Mouse (Mus musculus): Measurements from ENCODE around the gene Foxk1.

DNA sequence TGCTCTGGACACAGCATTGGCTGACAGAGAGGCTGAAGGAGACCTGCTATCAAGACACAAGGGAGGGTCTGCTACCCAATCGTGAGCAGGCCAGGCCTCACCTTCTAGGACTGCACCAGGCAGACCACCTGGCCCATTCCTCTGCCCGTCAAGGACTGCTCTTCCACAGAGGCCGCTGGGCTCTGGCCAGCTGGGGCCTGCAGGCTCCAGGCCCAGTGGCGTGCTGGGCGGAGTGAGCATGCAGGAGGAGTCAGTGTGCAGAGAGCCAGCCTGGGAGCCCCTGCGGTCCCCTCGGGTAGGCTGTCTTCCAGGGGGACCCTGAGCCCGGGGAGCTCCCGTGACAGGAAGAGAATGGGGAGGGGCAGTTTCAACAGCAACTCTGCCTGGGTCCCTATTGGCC, 85.4 kb downstream of the Foxk1 start:
- TF ChIP-seq CTCF (IDR thresholded peaks at IDR 0.05 in 2 of 3, conservative IDR thresholded peaks at IDR 0.05 in 1 of 3; ENCODE audit: control insufficient read depth in 1 of 3, insufficient read depth in 1 of 3, low read depth in 2 of 3, low read length in 3 of 3, poor library complexity in 1 of 3, severe bottlenecking in 1 of 3) (no peak), POLR2A (IDR thresholded peaks at IDR 0.05; ENCODE audit: control insufficient read depth in 1 of 2, insufficient read depth in 1 of 2, low read depth in 1 of 2, low read length in 2 of 2, poor library complexity in 1 of 2) (no peak), MYC (IDR thresholded peaks at IDR 0.05; ENCODE audit: low read depth, low read length) (no peak), E2F4 (IDR thresholded peaks at IDR 0.05; ENCODE audit: borderline replicate concordance, low read depth, low read length) (no peak)

Measured in MEL (cell line).